Mouse (Mus musculus): ENCODE measurements around the gene Mrps34. TPM values are rescaled to one million over a fixed set of nuclear protein-coding genes. Genes with fewer than 3 reads are reported as not detected.
A peak's percentile ranks its signal among the peaks of the same experiment; 100 is the strongest.

The Mrps34 gene
- polyA plus RNA-seq, 1 experiment from 2014 or later, result 104 TPM

- H3K4me1 ChIP-seq (replicated peaks; ENCODE audit: control insufficient read depth, insufficient read depth), result peaks cover 1% of the 10 kb centered on the region
These were observed 4.5 kb upstream of the Mrps34 start for GRCm38 (mm10) chr17:24890151-24891092.

DNA sequence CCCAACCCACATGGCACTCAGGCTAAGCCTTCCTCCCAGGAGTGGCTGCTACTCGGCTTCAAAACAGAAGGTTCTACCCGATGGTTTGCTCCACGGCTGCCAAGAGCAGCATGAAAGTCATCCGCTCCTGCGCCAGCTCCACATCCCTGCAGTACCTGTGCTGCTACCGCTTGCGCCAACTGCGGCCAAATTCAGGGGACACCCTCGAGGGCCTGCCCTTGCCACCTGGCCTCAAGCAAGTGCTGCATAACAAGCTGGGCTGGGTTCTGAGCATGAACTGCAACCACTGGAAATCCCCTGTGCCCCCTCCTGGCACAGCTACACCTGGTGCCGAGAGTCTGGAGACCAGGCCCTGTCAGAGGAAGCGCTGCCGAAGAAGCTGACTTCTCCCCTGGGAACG is 3.6 kb upstream of the Mrps34 start:
- Histone ChIP-seq H3K4me3 (ENCODE audit: low read depth, low read length) (no peak overlapping the region), H3K9ac (ENCODE audit: low read length) (no peak overlapping the region), H3K27me3 (ENCODE audit: control insufficient read depth, insufficient read depth, low read length) (no peaks in the 10 kb centered on the region), H3K4me2 (replicated peaks; ENCODE audit: low read depth) (no peak overlapping the region), H3K36me3 (ENCODE audit: control insufficient read depth, insufficient read depth, low read length) (peaks cover 8% of the 10 kb centered on the region; the same call in 1 of the 2 replicates), H3K27ac (replicated peaks) (no peak overlapping the region), H3K4me1 (replicated peaks; ENCODE audit: control insufficient read depth, insufficient read depth) (no peaks in the 10 kb centered on the region; the same call in none of the 2 replicates), H3K9me3 (ENCODE audit: control insufficient read depth, low read length) (no peaks in the 10 kb centered on the region)
- no peak for ATAC-seq (ENCODE audit: low FRiP score, low TSS enrichment)
- TF ChIP-seq EP300 (optimal IDR thresholded peaks at IDR 0.05) (no peak), CTCF (IDR thresholded peaks at IDR 0.05; ENCODE audit: low read depth) (no peak)
- 82% methylated on average over 12 of the region's 13 CpGs for WGBS
- DNase-seq (ENCODE audit: low spot score), result no peak

More at GRCm38 (mm10) chr17:24890151-24891092, 4.5 kb upstream of the Mrps34 start:
- no peak overlapping the region for H3K4me3 ChIP-seq (ENCODE audit: low read depth, low read length)
- no peak overlapping the region for H3K9ac ChIP-seq (ENCODE audit: low read length)
- TF ChIP-seq EP300 (optimal IDR thresholded peaks at IDR 0.05) (no peak), CTCF (IDR thresholded peaks at IDR 0.05; ENCODE audit: low read depth) (no peak)
- no peak overlapping the region for H3K27ac ChIP-seq (replicated peaks)
- ATAC-seq (ENCODE audit: low FRiP score, low TSS enrichment) (no peak), DNase-seq (ENCODE audit: low spot score) (no peak)
- 82% methylated on average over 19 of the region's 19 CpGs for WGBS
- H3K27me3 ChIP-seq (ENCODE audit: control insufficient read depth, insufficient read depth, low read length), result no peaks in the 10 kb centered on the region
- H3K36me3 ChIP-seq (ENCODE audit: control insufficient read depth, insufficient read depth, low read length), result peaks cover 8% of the 10 kb centered on the region; the same call in 1 of the 2 replicates
- H3K9me3 ChIP-seq (ENCODE audit: control insufficient read depth, low read length), result no peaks in the 10 kb centered on the region
- H3K4me2 ChIP-seq (replicated peaks; ENCODE audit: low read depth), result no peak overlapping the region

DNA sequence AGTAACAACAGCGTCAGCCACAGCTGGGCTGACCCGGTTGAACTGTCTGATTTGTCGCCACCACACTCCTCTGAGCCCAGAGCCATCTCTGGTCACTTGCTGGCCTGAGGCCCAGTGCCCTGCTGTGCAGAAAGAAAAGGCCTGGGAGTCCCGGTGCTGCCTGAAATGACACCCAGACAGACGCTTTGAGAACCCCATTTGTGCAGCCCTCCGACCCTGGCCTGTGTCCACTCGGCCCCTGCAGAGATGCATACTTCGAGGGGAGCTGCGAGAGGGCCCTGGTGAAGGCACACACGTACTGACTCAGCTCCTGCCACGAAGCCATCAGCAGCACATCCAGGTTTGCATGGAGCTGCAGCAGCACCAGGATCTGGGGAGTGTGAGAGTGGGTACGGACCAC is 2.1 kb upstream of the Mrps34 start:
- Histone ChIP-seq H3K4me3 (ENCODE audit: low read depth, low read length) (no peak overlapping the region), H3K4me1 (replicated peaks; ENCODE audit: control insufficient read depth, insufficient read depth) (peaks cover 5% of the 10 kb centered on the region), H3K27me3 (ENCODE audit: control insufficient read depth, insufficient read depth, low read length) (no peaks in the 10 kb centered on the region), H3K4me2 (replicated peaks; ENCODE audit: low read depth) (no peak overlapping the region), H3K27ac (replicated peaks) (no peak overlapping the region), H3K9ac (ENCODE audit: low read length) (no peak overlapping the region), H3K36me3 (ENCODE audit: control insufficient read depth, insufficient read depth, low read length) (peaks cover 8% of the 10 kb centered on the region; the same call in 1 of the 2 replicates), H3K9me3 (ENCODE audit: control insufficient read depth, low read length) (no peaks in the 10 kb centered on the region)
- WGBS, result 91% methylated on average over 12 of the region's 12 CpGs
- no peak for DNase-seq (ENCODE audit: low spot score)
- ATAC-seq (ENCODE audit: low FRiP score, low TSS enrichment), result no peak
- TF ChIP-seq CTCF (IDR thresholded peaks at IDR 0.05; ENCODE audit: low read depth) (no peak), EP300 (optimal IDR thresholded peaks at IDR 0.05) (no peak)

GRCm38 (mm10) chr17:24893276-24893675 is 1.6 kb upstream of the Mrps34 start:
- Histone ChIP-seq H3K4me1 (replicated peaks; ENCODE audit: control insufficient read depth, insufficient read depth) (peaks cover 5% of the 10 kb centered on the region), H3K36me3 (ENCODE audit: control insufficient read depth, insufficient read depth, low read length) (peaks cover 8% of the 10 kb centered on the region; the same call in 1 of the 2 replicates), H3K9ac (ENCODE audit: low read length) (no peak overlapping the region), H3K4me3 (ENCODE audit: low read depth, low read length) (no peak overlapping the region), H3K9me3 (ENCODE audit: control insufficient read depth, low read length) (no peaks in the 10 kb centered on the region), H3K27ac (replicated peaks) (no peak overlapping the region), H3K27me3 (ENCODE audit: control insufficient read depth, insufficient read depth, low read length) (no peaks in the 10 kb centered on the region), H3K4me2 (replicated peaks; ENCODE audit: low read depth) (no peak overlapping the region)
- no peak for ATAC-seq (ENCODE audit: low FRiP score, low TSS enrichment)
- WGBS, result 91% methylated on average over 2 of the region's 2 CpGs
- TF ChIP-seq CTCF (IDR thresholded peaks at IDR 0.05; ENCODE audit: low read depth) (no peak), EP300 (optimal IDR thresholded peaks at IDR 0.05) (no peak)
- DNase-seq (ENCODE audit: low spot score), result no peak

GRCm38 (mm10) chr17:24894061-24894994 is 588 bp upstream of the Mrps34 start:
- Histone ChIP-seq H3K27me3 (ENCODE audit: control insufficient read depth, insufficient read depth, low read length) (no peaks in the 10 kb centered on the region), H3K9me3 (ENCODE audit: control insufficient read depth, low read length) (no peaks in the 10 kb centered on the region), H3K27ac (replicated peaks) (peak overlapping the region; percentile 91), H3K4me1 (replicated peaks; ENCODE audit: control insufficient read depth, insufficient read depth) (peaks cover 5% of the 10 kb centered on the region), H3K9ac (ENCODE audit: low read length) (peak overlapping the region; percentile 93), H3K36me3 (ENCODE audit: control insufficient read depth, insufficient read depth, low read length) (peaks cover 14% of the 10 kb centered on the region), H3K4me3 (ENCODE audit: low read depth, low read length) (peak overlapping the region; percentile 92), H3K4me2 (replicated peaks; ENCODE audit: low read depth) (peak overlapping the region; percentile 99)
- DNase-seq (ENCODE audit: low spot score) (no peak), ATAC-seq (ENCODE audit: low FRiP score, low TSS enrichment) (no peak)
- 9% methylated on average over 31 of the region's 31 CpGs for WGBS
- TF ChIP-seq EP300 (optimal IDR thresholded peaks at IDR 0.05), result no peak
- TF ChIP-seq CTCF (IDR thresholded peaks at IDR 0.05; ENCODE audit: low read depth), result 0 out of 2 replicates have a peak, but pooled peaks have one; percentile 10

Data from stomach, postnatal 0 days (tissue).